Mouse (Mus musculus): ENCODE measurements at regions not wholly inside any gene's neighbourhood (a gene's known extent, or its start where the extent isn't known, plus 50 kb on each side); places are given as distances from the start of the nearest gene placed in this dataset.
"Not testable (repeated sequence)": the region's sequence is repeated elsewhere in the genome, so short reads cannot be mapped to it uniquely, and the experiment has no call there.

GRCm38 (mm10) chr4:147231381-147231780, 74.1 kb upstream of the Zfp988 start:
- H3K9me3 ChIP-seq = peaks cover 47% of the 10 kb centered on the region
- not testable (repeated sequence) for H3K4me1 ChIP-seq
- 66% methylated on average over 2 of the region's 2 CpGs for WGBS

DNA sequence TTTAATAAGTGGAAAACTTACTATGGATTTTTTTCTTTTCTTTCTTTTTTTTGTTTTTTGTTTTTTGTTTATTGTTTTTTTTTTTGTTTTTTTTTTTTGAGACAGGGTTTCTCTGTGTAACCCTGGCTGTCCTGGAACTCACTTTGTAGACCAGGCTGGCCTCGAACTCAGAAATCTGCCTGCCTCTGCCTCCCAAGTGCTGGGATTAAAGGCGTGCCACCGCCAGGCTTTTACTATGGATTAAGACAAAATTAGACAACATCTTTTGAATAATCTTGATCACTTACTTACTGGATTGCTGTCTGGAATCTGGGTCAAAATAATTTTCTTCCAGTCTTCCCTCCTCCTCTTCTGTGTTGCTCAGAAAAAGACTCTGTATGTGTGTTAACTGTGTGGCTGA, 73.7 kb upstream of the Zfp988 start:
- 75% methylated on average over 3 of the region's 3 CpGs for WGBS
- H3K4me2 ChIP-seq; H3K4me1 ChIP-seq; H3K4me3 ChIP-seq; H3K9ac ChIP-seq; H3K27me3 ChIP-seq (replicated peaks); H3K27ac ChIP-seq (replicated peaks); H3K36me3 ChIP-seq; ATAC-seq (ENCODE audit: extremely low read depth, insufficient number of reproducible peaks, low FRiP score, low TSS enrichment): not testable (repeated sequence)
- H3K9me3 ChIP-seq = peaks cover 49% of the 10 kb centered on the region

More at GRCm38 (mm10) chr4:147231381-147231780, 74.1 kb upstream of the Zfp988 start:
- ATAC-seq (ENCODE audit: extremely low read depth, insufficient number of reproducible peaks, low FRiP score, low TSS enrichment); H3K4me2 ChIP-seq; H3K27ac ChIP-seq (replicated peaks); H3K9ac ChIP-seq; H3K4me3 ChIP-seq; H3K27me3 ChIP-seq (replicated peaks); H3K36me3 ChIP-seq: not testable (repeated sequence)

DNA sequence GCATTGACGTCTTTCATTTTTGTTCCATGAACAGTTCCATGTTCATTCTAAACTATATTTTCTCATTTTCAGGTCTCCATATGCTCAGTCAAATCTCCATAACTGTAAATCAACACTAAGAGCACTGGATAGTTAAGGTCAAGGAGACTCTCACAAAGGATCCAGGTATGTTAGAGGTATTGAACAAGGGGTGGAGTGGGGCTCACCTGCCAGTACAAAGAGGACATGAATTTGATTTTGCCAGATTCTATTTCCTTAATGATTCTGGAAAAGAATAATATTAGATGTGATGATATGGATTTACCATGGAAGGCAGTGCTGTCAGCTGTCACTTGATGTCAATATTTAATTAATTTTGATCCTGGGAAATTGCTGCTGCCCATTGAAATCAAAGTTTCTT, 73.2 kb upstream of the Zfp988 start:
- not testable (repeated sequence) for ATAC-seq (ENCODE audit: extremely low read depth, insufficient number of reproducible peaks, low FRiP score, low TSS enrichment)

GRCm38 (mm10) chr4:147234227-147234626, 71.2 kb upstream of the Zfp988 start:
- not testable (repeated sequence) for H3K4me2 ChIP-seq; H3K27me3 ChIP-seq (replicated peaks); H3K27ac ChIP-seq (replicated peaks); H3K9ac ChIP-seq; H3K4me3 ChIP-seq; ATAC-seq (ENCODE audit: extremely low read depth, insufficient number of reproducible peaks, low FRiP score, low TSS enrichment); H3K4me1 ChIP-seq; H3K36me3 ChIP-seq
- peaks cover 63% of the 10 kb centered on the region for H3K9me3 ChIP-seq
- 26% methylated on average over 2 of the region's 2 CpGs for WGBS

More for the DNA sequence above, 73.2 kb upstream of the Zfp988 start:
- not testable (repeated sequence) for H3K4me1 ChIP-seq; H3K4me2 ChIP-seq; H3K9ac ChIP-seq; H3K27ac ChIP-seq (replicated peaks); H3K4me3 ChIP-seq; H3K36me3 ChIP-seq; H3K27me3 ChIP-seq (replicated peaks)
- H3K9me3 ChIP-seq = peaks cover 52% of the 10 kb centered on the region
- WGBS = 78% methylated on average over 1 of the region's 1 CpGs

DNA sequence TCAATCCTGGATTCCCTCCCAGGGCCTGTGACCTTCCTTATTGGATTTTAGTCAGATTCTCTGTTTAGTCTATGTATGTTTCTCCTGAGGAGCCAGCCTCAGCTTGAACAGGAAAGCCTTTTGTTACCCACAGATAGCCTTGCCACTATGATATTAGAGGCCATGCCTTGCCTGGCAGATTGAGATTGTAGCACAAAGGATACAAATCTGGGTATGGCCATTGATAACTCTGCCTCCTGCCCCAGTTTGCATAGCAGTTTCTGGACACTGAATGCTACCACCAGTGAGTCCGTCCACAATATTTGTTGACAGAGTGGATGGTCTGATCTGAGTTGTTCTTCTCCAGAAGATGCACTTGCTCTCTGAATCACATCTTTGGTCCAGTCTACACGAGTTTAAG, 70.0 kb upstream of the Zfp988 start:
- H3K36me3 ChIP-seq; ATAC-seq (ENCODE audit: extremely low read depth, insufficient number of reproducible peaks, low FRiP score, low TSS enrichment); H3K4me1 ChIP-seq; H3K4me3 ChIP-seq; H3K9ac ChIP-seq; H3K27me3 ChIP-seq (replicated peaks); H3K4me2 ChIP-seq; H3K27ac ChIP-seq (replicated peaks): not testable (repeated sequence)
- 47% methylated on average over 2 of the region's 2 CpGs for WGBS
- peaks cover 70% of the 10 kb centered on the region for H3K9me3 ChIP-seq

- H3K4me3 ChIP-seq; H3K9ac ChIP-seq; H3K27me3 ChIP-seq (replicated peaks); H3K4me1 ChIP-seq; H3K4me2 ChIP-seq; ATAC-seq (ENCODE audit: extremely low read depth, insufficient number of reproducible peaks, low FRiP score, low TSS enrichment); H3K36me3 ChIP-seq; H3K27ac ChIP-seq (replicated peaks): not testable (repeated sequence)
- peaks cover 65% of the 10 kb centered on the region for H3K9me3 ChIP-seq
- 67% methylated on average over 4 of the region's 4 CpGs for WGBS
Observed at GRCm38 (mm10) chr4:147241315-147242182, 63.9 kb upstream of the Zfp988 start.

- Histone ChIP-seq H3K27me3 (replicated peaks) (no peaks in the 10 kb centered on the region), H3K36me3 (no peaks in the 10 kb centered on the region), H3K4me2 (no peak overlapping the region), H3K9ac (no peak overlapping the region), H3K4me1 (no peaks in the 10 kb centered on the region), H3K4me3 (no peak overlapping the region), H3K9me3 (peaks cover 59% of the 10 kb centered on the region), H3K27ac (replicated peaks) (no peak overlapping the region)
- ATAC-seq (ENCODE audit: extremely low read depth, insufficient number of reproducible peaks, low FRiP score, low TSS enrichment) = no peak
- WGBS = 79% methylated on average over 2 of the region's 2 CpGs
Observed at GRCm38 (mm10) chr4:147242183-147242477, 63.3 kb upstream of the Zfp988 start.

- H3K27me3 ChIP-seq (replicated peaks); H3K27ac ChIP-seq (replicated peaks); H3K9ac ChIP-seq; H3K4me2 ChIP-seq; ATAC-seq (ENCODE audit: extremely low read depth, insufficient number of reproducible peaks, low FRiP score, low TSS enrichment); H3K4me1 ChIP-seq; H3K4me3 ChIP-seq; H3K36me3 ChIP-seq: not testable (repeated sequence)
- peaks cover 42% of the 10 kb centered on the region for H3K9me3 ChIP-seq
- WGBS = 60% methylated on average over 1 of the region's 1 CpGs
Observed at GRCm38 (mm10) chr4:147248541-147248940, 56.9 kb upstream of the Zfp988 start.
